Comparison of ENCODE assay signal across 12 mouse cellular contexts in genomic region chr7:142475641-142476040, GRCm38 (mm10). TPM values are rescaled to one million over a fixed set of nuclear protein-coding genes. Genes with fewer than 3 reads are reported as not detected.
DNase-seq lines count a peak whose midpoint lies in the region; ATAC-seq and TF ChIP-seq lines count a peak whose summit lies in the region.
"Had no signal": no experiment of that assay in that cellular context is flagged by ENCODE, and none has a peak within 500 bp of the region (broad histone marks: within the 10 kb centered on the region; RNA-seq: fewer than 3 reads in every experiment).

No protein-coding gene starts in this region.

- peaks cover 18% of the 10 kb centered on the region for H3K4me1 ChIP-seq in kidney, postnatal 0 days (replicated peaks; ENCODE audit: insufficient read depth, low read length)
- peaks cover 69% of the 10 kb centered on the region for H3K4me1 ChIP-seq in embryonic facial prominence, embryonic 10.5 days
- peaks cover 61% of the 10 kb centered on the region for H3K4me1 ChIP-seq in embryonic facial prominence, embryonic 15.5 days
- H3K4me1 ChIP-seq in limb, embryonic 13.5 days, result peaks cover 74% of the 10 kb centered on the region

- DNase-seq in kidney, postnatal 0 days (ENCODE audit: low spot score), result no peak
- DNase-seq in kidney, adult 9 months, result no peak
- no peak for DNase-seq in embryonic facial prominence, embryonic 10.5 days (ENCODE audit: low spot score)
- no peak for DNase-seq in frontal cortex, postnatal 25 days (ENCODE audit: low spot score in 2 of 2)
- DNase-seq in embryo, embryonic 9.5 days (ENCODE audit: extremely low spot score), result no peak
- DNase-seq: right cerebral cortex, postnatal 25 days had no signal

- H3K27ac ChIP-seq in kidney, postnatal 0 days, result peak overlapping the region; percentile 90
- peak overlapping the region; percentile 98 for H3K27ac ChIP-seq in embryonic facial prominence, embryonic 10.5 days (replicated peaks)
- peak overlapping the region; percentile 55; the same call in 1 of the 2 replicates for H3K27ac ChIP-seq in embryonic facial prominence, embryonic 15.5 days (replicated peaks)
- peak overlapping the region; percentile 44; the same call in 1 of the 2 replicates for H3K27ac ChIP-seq in limb, embryonic 13.5 days
- H3K27ac ChIP-seq: neural tube, embryonic 12.5 days had no signal

- TF ChIP-seq CTCF in kidney, postnatal 0 days (IDR thresholded peaks at IDR 0.05; ENCODE audit: low read depth), result no peak

- peak overlapping the region; percentile 15 for H3K4me3 ChIP-seq in kidney, postnatal 0 days (replicated peaks; ENCODE audit: low read depth, low read length)
- H3K4me3 ChIP-seq in embryonic facial prominence, embryonic 10.5 days, result no peak overlapping the region
- peak overlapping the region; percentile 18; the same call in 1 of the 2 replicates for H3K4me3 ChIP-seq in embryonic facial prominence, embryonic 15.5 days (replicated peaks)
- H3K4me3 ChIP-seq in limb, embryonic 13.5 days, result no peak overlapping the region
- H3K4me3 ChIP-seq: neural tube, embryonic 12.5 days had no signal

- no peaks in the 10 kb centered on the region for H3K27me3 ChIP-seq in kidney, postnatal 0 days (ENCODE audit: insufficient read depth, low read length)
- H3K27me3 ChIP-seq in embryonic facial prominence, embryonic 10.5 days (replicated peaks; ENCODE audit: low read depth, poor library complexity, severe bottlenecking), result no peaks in the 10 kb centered on the region
- H3K27me3 ChIP-seq in embryonic facial prominence, embryonic 15.5 days, result no peaks in the 10 kb centered on the region
- H3K27me3 ChIP-seq in limb, embryonic 13.5 days, result no peaks in the 10 kb centered on the region
- H3K27me3 ChIP-seq: neural tube, embryonic 12.5 days had no signal

- peak overlapping the region; percentile 48 for H3K9ac ChIP-seq in kidney, postnatal 0 days (ENCODE audit: low read depth, low read length)
- H3K9ac ChIP-seq in embryonic facial prominence, embryonic 15.5 days, result no peak overlapping the region
- no peak overlapping the region for H3K9ac ChIP-seq in limb, embryonic 13.5 days
- H3K9ac ChIP-seq: neural tube, embryonic 12.5 days had no signal

- H3K36me3 ChIP-seq in kidney, postnatal 0 days (ENCODE audit: insufficient read depth, low read length), result no peaks in the 10 kb centered on the region
- H3K36me3 ChIP-seq in embryonic facial prominence, embryonic 10.5 days (replicated peaks), result no peaks in the 10 kb centered on the region
- H3K36me3 ChIP-seq in embryonic facial prominence, embryonic 15.5 days, result no peaks in the 10 kb centered on the region
- no peaks in the 10 kb centered on the region for H3K36me3 ChIP-seq in limb, embryonic 13.5 days
- H3K36me3 ChIP-seq: neural tube, embryonic 12.5 days had no signal

- H3K4me2 ChIP-seq in kidney, postnatal 0 days (ENCODE audit: low read length), result peak overlapping the region; percentile 49
- 0 out of 2 replicates have a peak overlapping the region, but pooled peaks have one; percentile 22 for H3K4me2 ChIP-seq in embryonic facial prominence, embryonic 15.5 days (replicated peaks)
- no peak overlapping the region for H3K4me2 ChIP-seq in limb, embryonic 13.5 days (replicated peaks)
- H3K4me2 ChIP-seq: neural tube, embryonic 12.5 days had no signal

- no peak for ATAC-seq in kidney, postnatal 0 days (replicated peaks; ENCODE audit: low FRiP score, low read depth)
- ATAC-seq in embryonic facial prominence, embryonic 15.5 days (ENCODE audit: insufficient number of reproducible peaks, low FRiP score, low TSS enrichment, low read depth), result no peak
- no peak for ATAC-seq in limb, embryonic 13.5 days (ENCODE audit: low FRiP score, low read depth)
- ATAC-seq: forebrain, embryonic 16.5 days had no signal

- no peaks in the 10 kb centered on the region for H3K9me3 ChIP-seq in kidney, postnatal 0 days (replicated peaks; ENCODE audit: low read length)
- H3K9me3 ChIP-seq in embryonic facial prominence, embryonic 10.5 days, result no peaks in the 10 kb centered on the region
- no peaks in the 10 kb centered on the region for H3K9me3 ChIP-seq in embryonic facial prominence, embryonic 15.5 days (replicated peaks)
- no peaks in the 10 kb centered on the region for H3K9me3 ChIP-seq in limb, embryonic 13.5 days
- H3K9me3 ChIP-seq: neural tube, embryonic 12.5 days had no signal

- 62% methylated on average over 7 of the region's 7 CpGs for WGBS in kidney, postnatal 0 days
- 68% methylated on average over 7 of the region's 7 CpGs for WGBS in embryonic facial prominence, embryonic 10.5 days
- WGBS in embryonic facial prominence, embryonic 15.5 days, result 69% methylated on average over 7 of the region's 7 CpGs
- 71% methylated on average over 7 of the region's 7 CpGs for WGBS in limb, embryonic 13.5 days

RNA-seq across cellular contexts. Expression of gene Lsp1, which starts 15.0 kb away (rescaled TPM):
- 161 and 165 TPM in 2 replicates for polyA plus RNA-seq in kidney, postnatal 0 days (2015; fragmentation: Nextera tagmentation; extraction: Ambion mirVana)
- polyA plus RNA-seq in embryonic facial prominence, embryonic 10.5 days (2016; fragmentation: Nextera tagmentation; extraction: Ambion mirVana), result 20.9 and 21.4 TPM in 2 replicates
- polyA plus RNA-seq in embryonic facial prominence, embryonic 15.5 days (2015; fragmentation: Nextera tagmentation; extraction: Ambion mirVana), result 49.3 and 58.9 TPM in 2 replicates
- polyA plus RNA-seq in limb, embryonic 13.5 days (2015; fragmentation: Nextera tagmentation; extraction: Ambion mirVana), result 46.3 and 49.8 TPM in 2 replicates

RNA-seq across cellular contexts. Expression of gene Tnnt3, which starts 23.0 kb away (rescaled TPM):
- polyA plus RNA-seq in kidney, postnatal 0 days (2015; fragmentation: Nextera tagmentation; extraction: Ambion mirVana), result 3.4 TPM in 2 replicates
- 1.4 and 1.6 TPM in 2 replicates for polyA plus RNA-seq in embryonic facial prominence, embryonic 10.5 days (2016; fragmentation: Nextera tagmentation; extraction: Ambion mirVana)
- polyA plus RNA-seq in embryonic facial prominence, embryonic 15.5 days (2015; fragmentation: Nextera tagmentation; extraction: Ambion mirVana), result 167 and 228 TPM in 2 replicates
- 60.9 and 62.3 TPM in 2 replicates for polyA plus RNA-seq in limb, embryonic 13.5 days (2015; fragmentation: Nextera tagmentation; extraction: Ambion mirVana)

RNA-seq across cellular contexts. Expression of gene Tnni2, which starts 34.0 kb away (rescaled TPM):
- polyA plus RNA-seq in kidney, postnatal 0 days (2015; fragmentation: Nextera tagmentation; extraction: Ambion mirVana), result 2.2 and 3.0 TPM in 2 replicates
- 1.7 and 2.5 TPM in 2 replicates for polyA plus RNA-seq in embryonic facial prominence, embryonic 10.5 days (2016; fragmentation: Nextera tagmentation; extraction: Ambion mirVana)
- polyA plus RNA-seq in embryonic facial prominence, embryonic 15.5 days (2015; fragmentation: Nextera tagmentation; extraction: Ambion mirVana), result 169 and 228 TPM in 2 replicates
- 45.2 and 47.5 TPM in 2 replicates for polyA plus RNA-seq in limb, embryonic 13.5 days (2015; fragmentation: Nextera tagmentation; extraction: Ambion mirVana)
- polyA plus RNA-seq: forebrain, embryonic 16.5 days had no signal

RNA-seq across cellular contexts. Expression of gene Syt8, which starts 41.0 kb away (rescaled TPM):
- polyA plus RNA-seq in kidney, postnatal 0 days (2015; fragmentation: Nextera tagmentation; extraction: Ambion mirVana), result 2.5 and 4.8 TPM in 2 replicates
- polyA plus RNA-seq in embryonic facial prominence, embryonic 10.5 days (2016; fragmentation: Nextera tagmentation; extraction: Ambion mirVana), result not detected in 2 replicates
- polyA plus RNA-seq in embryonic facial prominence, embryonic 15.5 days (2015; fragmentation: Nextera tagmentation; extraction: Ambion mirVana), result 3.9 and 4.5 TPM in 2 replicates
- 1.2 and 1.4 TPM in 2 replicates for polyA plus RNA-seq in limb, embryonic 13.5 days (2015; fragmentation: Nextera tagmentation; extraction: Ambion mirVana)
- polyA plus RNA-seq: forebrain, embryonic 16.5 days; hindbrain, embryonic 11.5 days; limb, embryonic 11.5 days had no signal

RNA-seq across cellular contexts. Expression of gene Mrpl23, which starts 56.8 kb away (rescaled TPM):
- 21.3 and 22.6 TPM in 2 replicates for polyA plus RNA-seq in kidney, postnatal 0 days (2015; fragmentation: Nextera tagmentation; extraction: Ambion mirVana)
- polyA plus RNA-seq in embryonic facial prominence, embryonic 10.5 days (2016; fragmentation: Nextera tagmentation; extraction: Ambion mirVana), result 18.1 and 22.4 TPM in 2 replicates
- polyA plus RNA-seq in embryonic facial prominence, embryonic 15.5 days (2015; fragmentation: Nextera tagmentation; extraction: Ambion mirVana), result 28.5 and 32.7 TPM in 2 replicates
- polyA plus RNA-seq in limb, embryonic 13.5 days (2015; fragmentation: Nextera tagmentation; extraction: Ambion mirVana), result 27.3 and 35.1 TPM in 2 replicates

Comparison
In these comparisons a context has a peak if more than half of its experiments do, and no peak if none do; other contexts are left out.
1. H3K4me3 ChIP-seq: peak in kidney, postnatal 0 days (single experiment) and embryonic facial prominence, embryonic 15.5 days (single experiment); none in embryonic facial prominence, embryonic 10.5 days (single experiment) and limb, embryonic 13.5 days (single experiment).
2. RNA of gene Tnnt3, which starts 23.0 kb away (polyA plus RNA-seq): 167 to 228 TPM in embryonic facial prominence, embryonic 15.5 days and 60.9 to 62.3 TPM in limb, embryonic 13.5 days; 3.4 TPM in kidney, postnatal 0 days and 1.4 to 1.6 TPM in embryonic facial prominence, embryonic 10.5 days; every median in the first group is over 10 times any median in the second.
3. RNA of gene Tnni2, which starts 34.0 kb away (polyA plus RNA-seq): 169 to 228 TPM in embryonic facial prominence, embryonic 15.5 days and 45.2 to 47.5 TPM in limb, embryonic 13.5 days; 2.2 to 3.0 TPM in kidney, postnatal 0 days and 1.7 to 2.5 TPM in embryonic facial prominence, embryonic 10.5 days; every median in the first group is over 10 times any median in the second.
4. H3K27ac ChIP-seq: peak in every context shown above with its lines; median percentile 98 in embryonic facial prominence, embryonic 10.5 days; 90 in kidney, postnatal 0 days; 55 in embryonic facial prominence, embryonic 15.5 days; 44 in limb, embryonic 13.5 days.